Mouse (Mus musculus): Measurements from ENCODE around the gene Olfr948. TPM values are rescaled to one million over a fixed set of nuclear protein-coding genes. Genes with fewer than 3 reads are reported as not detected.

The Olfr948 gene
- total RNA-seq (2021): not detected
- long read RNA-seq, experiment 1: 0 reads
- long read RNA-seq, experiment 2: 0 reads

GRCm38 (mm10) chr9:39325945-39326344 is at the start of gene Olfr948:
Olfr948 (minus strand) TSS chr9:39326045.
- intact Hi-C loops (cut with DNase I): no loop called here

GRCm38 (mm10) chr9:39287136-39287535 is 38.7 kb downstream of the Olfr948 start:
- intact Hi-C loops (cut with DNase I): no loop called here
- DNase-seq (ENCODE audit: low spot score in 2 of 2): no peak

More at GRCm38 (mm10) chr9:39325945-39326344, at the start of gene Olfr948:
- DNase-seq (ENCODE audit: low spot score in 2 of 2): no peak

GRCm38 (mm10) chr9:39276718-39277117 is 49.1 kb downstream of the Olfr948 start, which contains the start of gene Olfr945:
Olfr945 (minus strand) TSS chr9:39276818.
- DNase-seq (ENCODE audit: low spot score in 2 of 2): no peak

More at GRCm38 (mm10) chr9:39276718-39277117, 49.1 kb downstream of the Olfr948 start, which contains the start of gene Olfr945:
- intact Hi-C loops (cut with DNase I): no loop called here

Other genes with a start within 250 kb of the Olfr948 start
- gene Olfr938, start 247.2 kb downstream of the Olfr948 start, total RNA-seq (2021): not detected
- gene Olfr27, start 197.9 kb downstream of the Olfr948 start, total RNA-seq (2021): not detected
- gene Olfr943, start 159.7 kb downstream of the Olfr948 start, total RNA-seq (2021): not detected
- gene Olfr944, start 124.1 kb downstream of the Olfr948 start, total RNA-seq (2021): not detected
- gene Olfr1537, start 76.1 kb downstream of the Olfr948 start, total RNA-seq (2021): not detected
- not detected for gene Olfr945, start 49.2 kb downstream of the Olfr948 start, total RNA-seq (2021)
- gene Olfr951, start 61.4 kb upstream of the Olfr948 start, total RNA-seq (2021): not detected
- not detected for gene Olfr952, start 101.1 kb upstream of the Olfr948 start, total RNA-seq (2021)
- not detected for gene Olfr954, start 130.7 kb upstream of the Olfr948 start, total RNA-seq (2021)
- gene Olfr955, start 145.9 kb upstream of the Olfr948 start, total RNA-seq (2021): not detected
- not detected for gene Olfr44, start 167.9 kb upstream of the Olfr948 start, total RNA-seq (2021)
- gene Olfr957, start 189.8 kb upstream of the Olfr948 start, total RNA-seq (2021): not detected
- not detected for gene Olfr958, start 228.0 kb upstream of the Olfr948 start, total RNA-seq (2021)
- not detected for gene Olfr959, start 249.5 kb upstream of the Olfr948 start, total RNA-seq (2021)